Mouse (Mus musculus) T-helper 17 cell (primary cell): Measurements from ENCODE around the gene Cdh12.
"Not testable (repeated sequence)": the region's sequence is repeated elsewhere in the genome, so short reads cannot be mapped to it uniquely, and the experiment has no call there.

Experiments used
- in situ Hi-C, 2 experiments: fragments of 300-600 bp; cut with MboI, MseI; formaldehyde crosslinking; loops; 1 replicate in 1 of 2; 2 replicates in 1 of 2; pipeline ENCODE4 v1.15.1; 2025; ENCODE audit warnings: high pct_unique_total_duplicates in 2 of 2

Gene Cdh12

GRCm38 (mm10) chr15:21355356-21356101 is 906.5 kb downstream of the Cdh12 start:
- in situ Hi-C loops: no loop called here

GRCm38 (mm10) chr15:21366366-21366765 is 917.3 kb downstream of the Cdh12 start:
- in situ Hi-C loops: no loop called here

GRCm38 (mm10) chr15:21375460-21375859 is 926.4 kb downstream of the Cdh12 start:
- in situ Hi-C loops: loop anchor here in 1 of 2 experiments (10.0 kb wide), 1 partner anchor 1031 kb away; no protein-coding TSS in a partner anchor

- in situ Hi-C loops: loop anchor here in 1 of 2 experiments (10.0 kb wide), 1 partner anchor 1031 kb away; no protein-coding TSS in a partner anchor
Observed at GRCm38 (mm10) chr15:21375871-21376270, 926.8 kb downstream of the Cdh12 start.

DNA sequence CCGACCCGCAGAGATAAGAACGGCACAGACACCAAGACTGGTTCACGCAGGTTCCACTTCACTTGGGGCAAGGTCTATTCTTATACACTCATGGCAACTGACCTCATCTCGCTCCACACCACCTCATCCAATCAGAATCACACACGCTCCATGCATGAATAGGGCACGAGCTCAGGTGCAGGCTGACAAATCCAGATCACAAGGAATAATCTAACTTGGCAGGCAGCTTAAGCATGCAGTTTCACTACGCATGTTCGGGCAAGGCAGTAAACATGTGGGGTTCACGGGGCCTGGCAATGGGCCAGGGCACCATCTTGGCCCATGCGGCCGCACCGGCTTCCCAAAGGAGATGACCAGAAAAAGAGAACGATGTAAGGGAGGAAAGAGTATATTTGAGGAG is 942.4 kb downstream of the Cdh12 start:
- in situ Hi-C loops: not testable (repeated sequence)

- in situ Hi-C loops: no loop called here
Observed at GRCm38 (mm10) chr15:21393080-21393479, 944.0 kb downstream of the Cdh12 start.

- in situ Hi-C loops: loop anchor here in 1 of 2 experiments (10.0 to 25.0 kb wide), 2 partner anchors 210 to 1743 kb away; no protein-coding TSS in a partner anchor
Observed at GRCm38 (mm10) chr15:21405196-21405595, 956.1 kb downstream of the Cdh12 start.

DNA sequence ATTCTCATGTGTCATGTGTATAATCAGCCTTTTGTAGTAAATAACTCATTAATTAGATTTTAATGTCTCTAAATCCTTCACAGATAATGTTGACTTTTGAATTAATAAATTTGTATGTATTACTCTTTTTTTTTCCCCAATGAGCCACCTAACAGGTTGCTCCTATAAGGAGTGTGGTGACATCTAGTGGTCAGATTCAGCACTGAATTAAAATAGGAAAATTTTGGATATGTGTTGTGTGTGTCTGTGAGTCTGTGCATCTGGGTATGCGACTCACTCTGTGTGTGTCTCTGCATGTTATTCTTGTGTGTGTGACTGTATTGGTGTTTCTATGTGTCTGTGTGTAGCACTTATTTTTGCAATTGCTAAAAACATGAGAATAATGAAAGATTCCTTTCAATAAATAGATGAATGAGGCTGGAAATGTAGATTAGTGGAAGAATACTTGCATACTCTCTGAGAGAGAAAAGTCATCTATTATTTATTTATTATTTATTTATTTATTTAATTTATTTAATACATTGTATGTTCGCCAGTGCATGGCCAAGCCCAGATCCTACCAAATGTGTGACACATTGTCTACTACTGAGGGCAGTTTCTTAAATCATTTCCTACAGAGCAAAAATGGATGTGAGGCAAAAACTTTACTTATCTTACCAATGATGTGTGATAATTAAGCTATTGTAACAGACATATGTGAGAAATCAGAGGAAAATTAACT is 958.4 kb downstream of the Cdh12 start:
- in situ Hi-C loops: loop anchor here in 1 of 2 experiments (10.0 to 25.0 kb wide), 2 partner anchors 207 to 1745 kb away; no protein-coding TSS in a partner anchor

DNA sequence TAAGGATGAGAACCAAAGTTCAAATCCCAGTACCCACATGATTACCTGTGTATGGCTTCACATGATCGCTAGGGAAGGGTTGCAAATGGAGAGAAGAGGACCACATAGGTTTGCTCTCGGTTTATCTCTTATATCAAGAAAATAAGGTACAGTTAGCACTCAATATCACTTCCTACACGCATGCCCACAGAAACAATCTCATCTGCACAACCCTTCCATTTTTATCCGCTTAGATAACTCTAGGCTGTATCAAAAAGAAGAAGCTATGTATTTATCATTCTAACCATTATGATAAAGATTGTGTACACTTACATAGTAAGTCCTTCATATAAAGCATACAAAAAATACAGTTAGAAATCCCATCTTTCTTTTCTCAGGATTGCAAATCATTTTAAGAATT is 988.3 kb downstream of the Cdh12 start:
- in situ Hi-C loops: no loop called here

- in situ Hi-C loops: no loop called here
Observed at GRCm38 (mm10) chr15:21437924-21438323, 988.9 kb downstream of the Cdh12 start.

DNA sequence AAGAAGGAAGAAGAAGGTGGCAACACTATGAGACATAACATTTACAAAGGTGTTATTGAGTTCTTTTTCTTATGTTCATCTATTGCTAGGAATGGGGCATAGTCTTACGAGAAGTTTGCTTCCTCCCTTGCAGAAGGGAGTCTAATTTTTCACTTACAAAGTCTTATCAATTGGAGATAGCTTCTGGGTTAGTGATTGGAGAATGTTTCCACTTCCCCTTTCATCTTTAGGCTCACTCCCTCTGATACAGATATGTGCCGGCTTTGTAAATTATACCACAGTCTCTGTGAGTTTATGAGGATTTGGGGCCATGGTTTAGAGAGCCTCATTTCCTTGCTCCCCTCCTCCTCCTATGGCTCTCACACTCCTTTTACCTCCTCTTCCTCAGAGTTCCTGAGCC is 1009.0 kb downstream of the Cdh12 start:
- in situ Hi-C loops: no loop called here

- in situ Hi-C loops: no loop called here
Observed at GRCm38 (mm10) chr15:21519355-21519869, 1070.3 kb downstream of the Cdh12 start.

DNA sequence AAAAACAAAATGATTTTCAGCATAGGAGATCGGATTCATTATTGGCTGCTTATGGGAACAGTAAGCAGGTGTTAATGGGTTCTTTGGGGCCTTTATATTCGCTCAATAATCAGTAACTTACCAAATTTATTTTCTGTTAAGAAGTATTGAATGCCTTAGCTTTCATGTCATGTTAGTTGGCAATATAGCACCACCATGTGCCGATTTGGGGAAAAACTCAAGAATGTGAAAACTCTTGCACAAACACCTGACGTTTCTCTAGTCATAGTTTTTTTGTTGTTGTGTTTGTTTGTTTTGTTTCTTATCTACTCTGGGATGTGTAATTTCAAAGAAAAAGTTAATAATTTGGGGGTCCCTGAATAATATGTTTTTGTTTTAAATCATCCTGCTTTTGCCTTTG is 1081.7 kb downstream of the Cdh12 start:
- in situ Hi-C loops: no loop called here

GRCm38 (mm10) chr15:21536909-21537308 is 1087.8 kb downstream of the Cdh12 start:
- in situ Hi-C loops: no loop called here

GRCm38 (mm10) chr15:21544786-21545185 is 1095.7 kb downstream of the Cdh12 start:
- in situ Hi-C loops: no loop called here

DNA sequence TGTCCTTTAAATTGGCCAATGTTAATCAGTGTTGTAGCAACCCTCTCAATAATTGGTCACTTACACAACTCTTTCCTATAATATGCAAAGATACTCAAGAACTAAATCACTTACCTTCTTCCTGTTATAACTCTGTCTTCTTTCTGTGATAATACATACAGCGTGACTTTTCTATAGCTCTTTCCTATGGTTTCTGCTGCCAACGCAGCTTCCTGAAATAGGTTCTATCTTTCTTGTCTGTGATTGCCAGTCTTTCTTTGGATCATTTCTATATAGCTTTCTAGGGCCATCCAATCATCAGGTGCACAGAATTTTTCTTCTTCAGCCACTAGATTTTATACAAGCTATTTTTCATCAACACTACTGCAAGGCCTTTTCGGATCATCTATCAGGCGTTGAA is 1106.9 kb downstream of the Cdh12 start:
- in situ Hi-C loops: no loop called here

DNA sequence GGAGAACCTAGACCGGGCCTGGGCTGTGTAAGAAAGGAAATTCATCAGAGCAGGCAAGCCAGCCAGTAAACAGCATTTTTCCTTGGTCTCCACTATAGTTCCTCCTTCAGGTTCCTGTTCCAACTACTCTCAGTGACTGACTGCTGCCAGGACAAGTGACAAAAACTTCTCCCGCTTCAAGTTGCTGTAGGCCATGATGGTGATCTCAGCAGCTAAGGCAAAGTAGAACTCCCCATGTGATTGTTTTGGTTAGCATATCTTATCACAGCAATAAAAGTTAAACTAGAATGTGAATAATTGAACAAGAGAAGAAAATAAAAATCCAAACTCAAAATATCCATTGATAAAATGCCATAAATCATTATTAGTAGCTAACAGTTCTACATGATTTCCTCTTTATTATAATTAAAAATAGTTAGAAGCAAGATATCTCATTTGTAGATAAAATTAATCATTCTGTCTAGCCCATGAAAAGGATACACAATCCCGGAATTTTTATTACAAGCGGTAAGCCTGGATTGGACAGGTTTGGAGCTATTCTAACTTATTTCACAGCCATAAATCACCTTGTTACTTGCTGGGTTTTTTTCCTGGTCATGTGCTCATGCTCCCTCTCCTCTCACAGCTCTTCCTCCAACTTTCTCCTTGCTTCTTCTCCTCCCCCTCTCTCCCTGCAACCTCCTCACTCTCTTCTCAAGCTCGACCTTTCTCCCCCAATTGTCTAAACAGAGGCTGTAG is 1117.4 kb downstream of the Cdh12 start:
- in situ Hi-C loops: no loop called here

DNA sequence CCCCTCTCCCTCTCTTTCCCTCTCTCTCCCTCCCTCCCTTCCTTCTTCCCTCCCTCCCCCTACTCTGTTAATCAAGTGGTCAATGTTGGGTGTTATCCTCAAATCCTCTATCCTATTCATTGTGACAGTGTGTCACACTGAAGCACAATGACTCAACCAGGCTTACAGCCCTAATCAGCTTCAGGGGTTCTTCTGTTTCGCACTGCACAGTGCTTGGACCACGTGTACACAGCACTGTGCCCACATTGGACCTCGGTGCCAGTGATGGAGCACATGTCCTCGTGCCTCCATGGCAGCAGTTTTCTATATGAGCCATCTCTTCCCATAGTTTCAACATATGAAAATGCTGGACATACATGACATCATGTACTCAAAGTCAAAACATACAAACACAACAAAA is 1155.4 kb downstream of the Cdh12 start:
- in situ Hi-C loops: no loop called here
